Mouse (Mus musculus) ovary, postnatal 14 days (tissue): ENCODE results near the gene Btbd35f20.
"Not testable (repeated sequence)": the region's sequence is repeated elsewhere in the genome, so short reads cannot be mapped to it uniquely, and the experiment has no call there.

Source experiments
- DNase-seq: peaks from one replicate; pipeline ENCODE4 v3.0.0; 2022; ENCODE audit warnings: low spot score

The Btbd35f20 gene

DNA sequence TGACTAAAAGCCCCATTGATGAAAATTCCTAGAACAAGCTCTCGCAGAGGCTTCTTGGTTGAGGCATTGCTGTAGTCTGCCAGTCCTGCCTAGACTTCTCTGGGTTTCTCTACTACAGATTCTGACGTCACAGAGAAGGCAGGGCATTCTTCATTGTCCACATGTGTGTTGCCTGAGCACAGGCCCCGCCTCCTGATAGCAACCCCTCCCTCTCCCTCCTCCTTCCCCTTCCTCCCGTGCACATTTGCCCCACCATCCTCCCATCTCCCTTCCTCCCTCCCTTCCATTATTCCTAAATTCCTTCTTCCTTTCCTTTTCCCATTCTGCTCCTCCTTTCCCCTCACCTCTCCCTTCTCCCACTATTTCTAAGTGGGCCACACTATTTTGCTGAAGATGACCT lies at the start of gene Btbd35f20:
TSS of gene Btbd35f20 (minus strand) at position 101 of the 400 bp plus-strand sequence.
- DNase-seq: not testable (repeated sequence)
